Mouse (Mus musculus) stomach, embryonic 16.5 days (tissue): Measurements from ENCODE around the gene Hp. TPM values are rescaled to one million over a fixed set of nuclear protein-coding genes. Genes with fewer than 3 reads are reported as not detected.

ENCODE experiments used
- ATAC-seq: fragments of 200-750 bp; cut with Nextera tagmentation; 2 replicates; pipeline ENCODE4 v1.8.0; 2017; ENCODE audit warnings: moderate number of reproducible peaks, moderate TSS enrichment; ENCODE audit not compliant: insufficient read depth, low FRiP score
- H3K27ac ChIP-seq: fragments of 300-500 bp; sonication (generic); 2 replicates; pipeline ENCODE4 v1.5.1; 2014; ENCODE audit warnings: low read length
- H3K27me3 ChIP-seq: fragments of 300-500 bp; sonication (generic); 2 replicates; pipeline ENCODE4 v1.6.1; 2014; ENCODE audit warnings: low read length, control low read depth, mixed read lengths; ENCODE audit not compliant: control insufficient read depth, insufficient read depth
- H3K36me3 ChIP-seq: fragments of 300-500 bp; sonication (generic); 2 replicates; pipeline ENCODE4 v1.6.1; 2014; ENCODE audit warnings: low read length; ENCODE audit not compliant: control insufficient read depth, insufficient read depth
- H3K4me1 ChIP-seq: fragments of 300-500 bp; sonication (generic); 2 replicates; pipeline ENCODE4 v1.6.1; 2014; ENCODE audit warnings: low read length, control low read depth, mixed read lengths; ENCODE audit not compliant: control insufficient read depth, insufficient read depth
- H3K4me2 ChIP-seq: fragments of 300-500 bp; sonication (generic); 2 replicates; pipeline ENCODE4 v1.6.1; 2014; ENCODE audit warnings: low read depth, low read length, mixed read lengths
- H3K4me3 ChIP-seq: fragments of 300-500 bp; sonication (generic); replicated peaks from 2 replicates; pipeline ENCODE4 v1.5.1; 2014; ENCODE audit warnings: mild to moderate bottlenecking, low read length
- H3K9ac ChIP-seq: fragments of 300-500 bp; sonication (generic); 2 replicates; pipeline ENCODE4 v1.6.1; 2014; ENCODE audit warnings: low read length
- H3K9me3 ChIP-seq: fragments of 300-500 bp; sonication (generic); replicated peaks from 2 replicates; pipeline ENCODE4 v1.6.1; 2016; ENCODE audit warnings: low read length, control low read depth; ENCODE audit not compliant: control insufficient read depth
- WGBS: fragments of 180-500 bp; shearing (Covaris S2); extraction: QIAGEN DNeasy Blood & Tissue Kit; methylation state at CpG from one replicate; pipeline ENCODE4 v1.1.7; 2014; 5-methylcytosine and 5-hydroxymethylcytosine counted together
- polyA plus RNA-seq: library from polyadenylated mRNA; unstranded; fragments of >200 nt; fragmentation: Nextera tagmentation; extraction: Ambion mirVana; gene quantifications from 2 replicates; pipeline ENCODE4 v1.2.1, GENCODE M21; 2015

Gene Hp
- polyA plus RNA-seq, 1 experiment from 2014 or later: 17.0 TPM

- peak; percentile 15; the same call in 1 of the 2 replicates for ATAC-seq
- H3K9ac ChIP-seq: no peak overlapping the region
- no peak overlapping the region for H3K27ac ChIP-seq
- no peaks in the 10 kb centered on the region for H3K9me3 ChIP-seq
- WGBS: 57% methylated on average over 4 of the region's 4 CpGs
- no peaks in the 10 kb centered on the region for H3K36me3 ChIP-seq
- H3K4me2 ChIP-seq: no peak overlapping the region
- no peak overlapping the region for H3K4me3 ChIP-seq
- no peaks in the 10 kb centered on the region for H3K4me1 ChIP-seq
- no peaks in the 10 kb centered on the region for H3K27me3 ChIP-seq
Measured at GRCm38 (mm10) chr8:109576311-109576710, 2.7 kb downstream of the Hp start.

- ATAC-seq: no peak
- Histone ChIP-seq H3K36me3 (no peaks in the 10 kb centered on the region), H3K4me3 (no peak overlapping the region), H3K4me1 (peaks cover 7% of the 10 kb centered on the region), H3K9me3 (no peaks in the 10 kb centered on the region), H3K4me2 (no peak overlapping the region), H3K27me3 (no peaks in the 10 kb centered on the region), H3K27ac (no peak overlapping the region), H3K9ac (no peak overlapping the region)
- WGBS: 86% methylated on average over 12 of the region's 12 CpGs
Measured at GRCm38 (mm10) chr8:109571139-109571538, 7.8 kb downstream of the Hp start.

GRCm38 (mm10) chr8:109565498-109566333 lies 13.3 kb downstream of the Hp start, which contains the start of the genes Dhx38 and Txnl4b:
Gene Dhx38, minus strand, starts transcription at chr8:109565861.
Gene Txnl4b, plus strand, starts transcription at chr8:109565892.
- H3K4me3 ChIP-seq: peak within 1 kb of the TSS; percentile 75
- peak within 1 kb of the TSS; percentile 95 for H3K27ac ChIP-seq
- ATAC-seq: peak; percentile 100
- H3K36me3 ChIP-seq: peaks cover 11% of the 10 kb centered on the region; the same call in 1 of the 2 replicates
- peak within 1 kb of the TSS; percentile 92 for H3K9ac ChIP-seq
- H3K9me3 ChIP-seq: no peaks in the 10 kb centered on the region
- H3K4me2 ChIP-seq: peak within 1 kb of the TSS; percentile 88
- peaks cover 11% of the 10 kb centered on the region for H3K4me1 ChIP-seq
- H3K27me3 ChIP-seq: no peaks in the 10 kb centered on the region
- WGBS: under 1% methylated on average over 52 of the region's 52 CpGs

GRCm38 (mm10) chr8:109564766-109565165 lies 14.2 kb downstream of the Hp start:
- Histone ChIP-seq H3K36me3 (peaks cover 20% of the 10 kb centered on the region), H3K9me3 (no peaks in the 10 kb centered on the region), H3K4me3 (peak overlapping the region; percentile 75), H3K27ac (peak overlapping the region; percentile 95), H3K27me3 (no peaks in the 10 kb centered on the region), H3K9ac (peak overlapping the region; percentile 92), H3K4me2 (peak overlapping the region; percentile 86), H3K4me1 (peaks cover 11% of the 10 kb centered on the region)
- 4% methylated on average over 10 of the region's 10 CpGs for WGBS
- no peak for ATAC-seq

- 72% methylated on average over 2 of the region's 2 CpGs for WGBS
- no peak overlapping the region for H3K4me3 ChIP-seq
- peak overlapping the region; percentile 86; the same call in 1 of the 2 replicates for H3K4me2 ChIP-seq
- no peak overlapping the region for H3K27ac ChIP-seq
- no peak overlapping the region for H3K9ac ChIP-seq
- peaks cover 27% of the 10 kb centered on the region for H3K36me3 ChIP-seq
- H3K9me3 ChIP-seq: no peaks in the 10 kb centered on the region
- no peaks in the 10 kb centered on the region for H3K27me3 ChIP-seq
- H3K4me1 ChIP-seq: peaks cover 11% of the 10 kb centered on the region
- no peak for ATAC-seq
Measured at GRCm38 (mm10) chr8:109563881-109564280, 15.1 kb downstream of the Hp start.

- 54% methylated on average over 3 of the region's 3 CpGs for WGBS
- H3K4me2 ChIP-seq: no peak overlapping the region
- H3K4me3 ChIP-seq: no peak overlapping the region
- no peaks in the 10 kb centered on the region for H3K27me3 ChIP-seq
- no peaks in the 10 kb centered on the region for H3K4me1 ChIP-seq
- H3K9ac ChIP-seq: no peak overlapping the region
- no peaks in the 10 kb centered on the region for H3K9me3 ChIP-seq
- ATAC-seq: no peak
- peaks cover 52% of the 10 kb centered on the region for H3K36me3 ChIP-seq
- no peak overlapping the region for H3K27ac ChIP-seq
Measured at GRCm38 (mm10) chr8:109551663-109552062, 27.3 kb downstream of the Hp start.

- H3K4me1 ChIP-seq: no peaks in the 10 kb centered on the region
- H3K27ac ChIP-seq: no peak overlapping the region
- no peaks in the 10 kb centered on the region for H3K9me3 ChIP-seq
- no peaks in the 10 kb centered on the region for H3K27me3 ChIP-seq
- 47% methylated on average over 3 of the region's 3 CpGs for WGBS
- H3K4me2 ChIP-seq: no peak overlapping the region
- H3K36me3 ChIP-seq: peaks cover 9% of the 10 kb centered on the region; the same call in 1 of the 2 replicates
- no peak overlapping the region for H3K9ac ChIP-seq
- H3K4me3 ChIP-seq: no peak overlapping the region
- no peak for ATAC-seq
Measured at GRCm38 (mm10) chr8:109544049-109544448, 34.9 kb downstream of the Hp start.

- H3K27me3 ChIP-seq: no peaks in the 10 kb centered on the region
- no peak overlapping the region for H3K9ac ChIP-seq
- H3K4me1 ChIP-seq: no peaks in the 10 kb centered on the region
- no peak for ATAC-seq
- H3K4me2 ChIP-seq: no peak overlapping the region
- H3K4me3 ChIP-seq: no peak overlapping the region
- WGBS: 72% methylated on average over 8 of the region's 8 CpGs
- H3K9me3 ChIP-seq: no peaks in the 10 kb centered on the region
- H3K27ac ChIP-seq: no peak overlapping the region
- H3K36me3 ChIP-seq: no peaks in the 10 kb centered on the region
Measured at GRCm38 (mm10) chr8:109542748-109543519, 36.0 kb downstream of the Hp start.

- no peak for ATAC-seq
Measured at GRCm38 (mm10) chr8:109542165-109542564, 36.8 kb downstream of the Hp start.

More at GRCm38 (mm10) chr8:109542165-109542564, 36.8 kb downstream of the Hp start:
- no peak overlapping the region for H3K9ac ChIP-seq
- no peaks in the 10 kb centered on the region for H3K9me3 ChIP-seq
- no peak overlapping the region for H3K4me2 ChIP-seq
- no peaks in the 10 kb centered on the region for H3K36me3 ChIP-seq
- H3K4me1 ChIP-seq: no peaks in the 10 kb centered on the region
- no peak overlapping the region for H3K27ac ChIP-seq
- H3K27me3 ChIP-seq: no peaks in the 10 kb centered on the region
- H3K4me3 ChIP-seq: no peak overlapping the region
- WGBS: 61% methylated on average over 5 of the region's 5 CpGs
